Comparison of ENCODE assay signal across 19 mouse cellular contexts in the genomic region with DNA sequence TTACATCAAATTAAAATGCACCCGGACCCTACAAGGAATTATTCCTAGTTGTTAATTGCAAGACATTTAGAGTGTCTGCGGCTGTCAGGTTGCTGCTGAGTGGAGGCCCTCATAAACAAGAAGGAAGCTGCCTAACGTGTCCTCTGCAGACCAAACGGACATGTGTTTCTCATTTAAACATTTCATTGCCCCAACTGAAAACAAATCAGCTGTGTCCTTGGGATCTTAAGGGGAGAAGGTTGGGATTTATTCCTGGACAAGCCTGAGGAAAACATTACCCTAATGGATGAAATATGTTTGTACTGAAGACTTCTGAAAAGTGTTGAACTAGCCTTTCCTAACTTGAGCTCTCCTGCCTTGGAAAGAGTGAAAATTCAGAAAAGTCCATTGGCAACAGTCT.
DNase-seq lines count a peak whose midpoint lies in the region; ATAC-seq lines count a peak whose summit lies in the region.
"Had no signal": no experiment of that assay in that cellular context is flagged by ENCODE, and none has a peak within 500 bp of the region (broad histone marks: within the 10 kb centered on the region; RNA-seq: fewer than 3 reads in every experiment).

No protein-coding gene starts in this region.

- H3K4me1 ChIP-seq in limb, embryonic 12.5 days (replicated peaks) = peaks cover 10% of the 10 kb centered on the region
- H3K4me1 ChIP-seq in limb, embryonic 10.5 days = peaks cover 13% of the 10 kb centered on the region
- no peaks in the 10 kb centered on the region for H3K4me1 ChIP-seq in hindbrain, embryonic 14.5 days (replicated peaks; ENCODE audit: control insufficient read depth, insufficient read depth, low read length)

- no peak for ATAC-seq in limb, embryonic 12.5 days (ENCODE audit: insufficient number of reproducible peaks, insufficient read depth, low FRiP score, low TSS enrichment, low read depth)
- ATAC-seq in hindbrain, embryonic 14.5 days (ENCODE audit: low FRiP score) = no peak
- ATAC-seq: activated CD4-positive, CD25-positive, alpha-beta regulatory T cell, adult 4 months; forebrain, embryonic 16.5 days; hindbrain, postnatal 0 days had no signal

- no peaks in the 10 kb centered on the region for H3K27me3 ChIP-seq in limb, embryonic 12.5 days
- no peaks in the 10 kb centered on the region for H3K27me3 ChIP-seq in limb, embryonic 10.5 days (ENCODE audit: low read depth, poor library complexity, severe bottlenecking)
- H3K27me3 ChIP-seq in hindbrain, embryonic 14.5 days (ENCODE audit: control insufficient read depth, insufficient read depth, low read length) = no peaks in the 10 kb centered on the region

- 0 out of 2 replicates have a peak overlapping the region, but pooled peaks have one; percentile 2 for H3K27ac ChIP-seq in limb, embryonic 12.5 days
- no peak overlapping the region; the same call in 1 of the 2 replicates for H3K27ac ChIP-seq in limb, embryonic 10.5 days
- no peak overlapping the region for H3K27ac ChIP-seq in hindbrain, embryonic 14.5 days
- H3K27ac ChIP-seq: hindbrain, postnatal 0 days had no signal

- no peaks in the 10 kb centered on the region for H3K36me3 ChIP-seq in limb, embryonic 12.5 days
- H3K36me3 ChIP-seq in limb, embryonic 10.5 days = no peaks in the 10 kb centered on the region
- no peaks in the 10 kb centered on the region for H3K36me3 ChIP-seq in hindbrain, embryonic 14.5 days (replicated peaks; ENCODE audit: control insufficient read depth, insufficient read depth)

- peak overlapping the region; percentile 8; the same call in 1 of the 2 replicates for H3K4me2 ChIP-seq in limb, embryonic 12.5 days
- H3K4me2 ChIP-seq in hindbrain, embryonic 14.5 days (replicated peaks) = no peak overlapping the region
- H3K4me2 ChIP-seq: liver, embryonic 11.5 days had no signal

- H3K9ac ChIP-seq in limb, embryonic 12.5 days (replicated peaks) = no peak overlapping the region
- no peak overlapping the region for H3K9ac ChIP-seq in hindbrain, embryonic 14.5 days

- WGBS in limb, embryonic 12.5 days = 8% methylated on average over 4 of the region's 4 CpGs
- WGBS in limb, embryonic 10.5 days = 12% methylated on average over 4 of the region's 4 CpGs
- WGBS in hindbrain, embryonic 14.5 days = 88% methylated on average over 4 of the region's 4 CpGs

- no peak for DNase-seq in limb, embryonic 10.5 days (ENCODE audit: low spot score)
- DNase-seq in embryo, embryonic 11.5 days (ENCODE audit: low read depth, low spot score) = peak; percentile 9
- peak; percentile 76 for DNase-seq in forelimb bud, embryonic 11.5 days (ENCODE audit: low read depth, low spot score)
- DNase-seq in cerebellum, adult 8-10 months = no peak
- no peak for DNase-seq in testis, postnatal 10 days (ENCODE audit: low spot score)
- DNase-seq in hindbrain, embryonic 14.5 days (ENCODE audit: low spot score) = no peak
- DNase-seq: adrenal gland, postnatal 25 days; cerebellum, adult 11 months; heart, adult 18-20 months; heart, postnatal 36 days; kidney, adult 18-20 months; kidney, postnatal 10 days; lung, adult 2 months; thymus, postnatal 25 days had no signal

- no peak overlapping the region for H3K4me3 ChIP-seq in limb, embryonic 12.5 days (replicated peaks)
- no peak overlapping the region for H3K4me3 ChIP-seq in limb, embryonic 10.5 days
- H3K4me3 ChIP-seq in hindbrain, embryonic 14.5 days (replicated peaks; ENCODE audit: low read length) = no peak overlapping the region

- H3K9me3 ChIP-seq in limb, embryonic 12.5 days = no peaks in the 10 kb centered on the region
- no peaks in the 10 kb centered on the region for H3K9me3 ChIP-seq in limb, embryonic 10.5 days (replicated peaks)
- no peaks in the 10 kb centered on the region for H3K9me3 ChIP-seq in hindbrain, embryonic 14.5 days (ENCODE audit: control insufficient read depth, low read length)

Comparison
In these comparisons a context has a peak if more than half of its experiments do, and no peak if none do; other contexts are left out.
1. DNase-seq: peak in embryo, embryonic 11.5 days (single experiment) and forelimb bud, embryonic 11.5 days (single experiment); none in limb, embryonic 10.5 days (single experiment), cerebellum, adult 8-10 months (single experiment), testis, postnatal 10 days (single experiment) and hindbrain, embryonic 14.5 days (single experiment).